Mouse (Mus musculus) thymus, postnatal 0 days (tissue): Measurements from ENCODE around the gene Mrpl58. TPM values are rescaled to one million over a fixed set of nuclear protein-coding genes. Genes with fewer than 3 reads are reported as not detected.
"Not testable (repeated sequence)": the region's sequence is repeated elsewhere in the genome, so short reads cannot be mapped to it uniquely, and the experiment has no call there.

Experiments
- DNase-seq: peaks from one replicate; pipeline ENCODE4 v3.0.0-alpha.2; 2015; ENCODE audit warnings: low spot score
- microRNA-seq: library from miRNA; unstranded; fragments of <30 nt; microRNA quantifications from one replicate; pipeline ENCODE4, GENCODE M21; 2016; ENCODE audit warnings: borderline number of aligned reads
- polyA plus RNA-seq: library from polyadenylated mRNA; unstranded; fragments of >200 nt; fragmentation: Nextera tagmentation; extraction: Ambion mirVana; gene quantifications from 2 replicates; pipeline ENCODE4 v1.2.1, GENCODE M21; 2015

The Mrpl58 gene
- polyA plus RNA-seq, 1 experiment from 2014 or later: 408 TPM

DNA sequence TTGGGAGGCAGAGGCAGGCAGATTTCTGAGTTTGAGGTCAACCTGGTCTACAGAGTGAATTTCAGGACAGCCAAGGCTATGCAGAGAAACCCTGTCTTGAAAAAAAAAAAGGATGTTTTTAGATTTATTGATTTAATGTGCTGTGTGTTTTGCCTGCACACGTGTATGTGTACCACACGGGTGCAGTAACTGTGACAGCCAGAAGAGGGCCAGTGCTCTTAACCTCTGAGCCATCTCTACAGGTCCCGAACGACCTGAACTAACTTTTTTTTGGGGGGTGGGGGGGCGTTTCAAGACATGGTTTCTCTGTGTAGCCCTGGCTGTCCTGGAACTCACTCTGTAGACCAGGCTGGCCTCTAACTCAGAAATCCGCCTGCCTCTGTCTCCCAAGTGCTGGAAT lies 51.3 kb downstream of the Mrpl58 start:
- not testable (repeated sequence) for DNase-seq

- no peak for DNase-seq
Observed at GRCm38 (mm10) chr11:115455619-115456018, 52.1 kb downstream of the Mrpl58 start.

DNA sequence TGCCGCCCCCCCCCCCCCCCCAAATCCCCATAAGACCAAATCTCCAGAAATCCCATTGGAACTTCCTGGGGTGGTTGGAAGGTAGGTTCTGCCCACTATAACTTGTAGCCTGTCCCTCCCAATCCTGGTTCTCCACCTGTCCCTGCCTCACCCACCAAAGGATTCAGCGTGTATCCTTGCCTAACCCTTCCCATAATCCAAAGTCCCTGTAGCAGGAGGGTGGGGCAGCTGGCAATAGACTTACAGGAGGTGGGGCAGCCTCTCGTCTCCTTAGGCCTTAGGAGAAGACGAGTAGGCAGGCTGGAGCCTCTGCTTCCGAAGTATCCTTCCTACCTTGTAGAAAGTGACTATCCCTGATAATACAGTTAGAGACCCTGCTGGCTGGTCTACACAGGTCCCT lies 52.6 kb downstream of the Mrpl58 start:
- DNase-seq: no peak

- no peak for DNase-seq
Observed at GRCm38 (mm10) chr11:115457405-115457804, 53.9 kb downstream of the Mrpl58 start.

GRCm38 (mm10) chr11:115460976-115461375 lies 57.4 kb downstream of the Mrpl58 start:
- no peak for DNase-seq

DNA sequence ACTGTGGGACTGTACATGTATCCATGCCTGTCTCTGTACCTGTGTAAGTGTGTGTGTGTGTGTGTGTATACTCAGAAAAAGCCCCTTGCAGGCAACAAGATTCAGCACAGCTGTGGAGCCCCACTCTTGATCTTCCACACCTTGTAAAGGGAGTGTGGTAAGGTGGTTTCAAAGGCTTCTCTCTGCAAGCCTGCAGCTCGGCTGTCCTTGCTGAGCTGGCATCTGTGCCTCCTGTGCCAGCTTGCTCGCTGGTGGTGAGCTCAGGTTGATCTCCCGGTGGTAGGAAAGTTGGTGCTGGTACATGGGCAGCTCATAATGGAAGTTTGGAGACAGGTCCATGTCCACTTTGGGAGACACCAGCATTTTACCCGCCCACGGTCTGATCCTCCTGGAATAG lies 58.3 kb downstream of the Mrpl58 start:
- peak; percentile 82 for DNase-seq

Small RNAs within 50 kb of the gene (microRNA-seq; reads per million reads assigned to microRNA genes)
- gene Mir3968: not detected

Other genes starting within 250 kb of the Mrpl58 start
- 255 and 279 TPM in 2 replicates for gene Slc9a3r1, start 240.4 kb upstream of the Mrpl58 start, polyA plus RNA-seq
- gene Tmem104, start 216.3 kb upstream of the Mrpl58 start, polyA plus RNA-seq: 8.6 and 10.8 TPM in 2 replicates
- gene Nat9, start 215.9 kb upstream of the Mrpl58 start, polyA plus RNA-seq: 19.3 and 20.1 TPM in 2 replicates
- 0.60 and 0.83 TPM in 2 replicates for gene Grin2c, start 136.5 kb upstream of the Mrpl58 start, polyA plus RNA-seq
- gene Fdxr, start 126.7 kb upstream of the Mrpl58 start, polyA plus RNA-seq: 22.0 and 22.4 TPM in 2 replicates
- 0.37 and 0.39 TPM in 2 replicates for gene Fads6, start 106.1 kb upstream of the Mrpl58 start, polyA plus RNA-seq
- not detected in 2 replicates for gene Otop2, start 96.6 kb upstream of the Mrpl58 start, polyA plus RNA-seq
- gene Ush1g, start 81.7 kb upstream of the Mrpl58 start, polyA plus RNA-seq: not detected in 2 replicates
- gene Otop3, start 69.0 kb upstream of the Mrpl58 start, polyA plus RNA-seq: not detected in 2 replicates
- gene Hid1, start 36.0 kb upstream of the Mrpl58 start, polyA plus RNA-seq: 23.2 and 27.1 TPM in 2 replicates
- gene Cdr2l, start 21.8 kb upstream of the Mrpl58 start, polyA plus RNA-seq: 5.3 and 5.4 TPM in 2 replicates
- gene Atp5h, start 16.2 kb downstream of the Mrpl58 start, polyA plus RNA-seq: 1,461 and 1,502 TPM in 2 replicates
- 30.5 and 37.5 TPM in 2 replicates for gene Kctd2, start 16.4 kb downstream of the Mrpl58 start, polyA plus RNA-seq
- gene Trim80, start 36.8 kb downstream of the Mrpl58 start, polyA plus RNA-seq: 0.89 and 1.1 TPM in 2 replicates
- 206 and 207 TPM in 2 replicates for gene Slc16a5, start 58.7 kb downstream of the Mrpl58 start, polyA plus RNA-seq
- gene Armc7, start 71.9 kb downstream of the Mrpl58 start, polyA plus RNA-seq: 30.0 and 34.5 TPM in 2 replicates
- gene Nt5c, start 88.1 kb downstream of the Mrpl58 start, polyA plus RNA-seq: 210 and 221 TPM in 2 replicates
- 603 and 612 TPM in 2 replicates for gene Jpt1, start 110.6 kb downstream of the Mrpl58 start, polyA plus RNA-seq
- 1,265 and 1,278 TPM in 2 replicates for gene Sumo2, start 132.5 kb downstream of the Mrpl58 start, polyA plus RNA-seq
- 148 and 163 TPM in 2 replicates for gene Nup85, start 160.7 kb downstream of the Mrpl58 start, polyA plus RNA-seq
- 81.2 and 85.3 TPM in 2 replicates for gene Mrps7, start 200.2 kb downstream of the Mrpl58 start, polyA plus RNA-seq
- gene Gga3, start 200.3 kb downstream of the Mrpl58 start, polyA plus RNA-seq: 20.1 and 20.9 TPM in 2 replicates
- 120 and 121 TPM in 2 replicates for gene Mif4gd, start 209.2 kb downstream of the Mrpl58 start, polyA plus RNA-seq
- 35.5 and 39.5 TPM in 2 replicates for gene Slc25a19, start 224.5 kb downstream of the Mrpl58 start, polyA plus RNA-seq